Mouse (Mus musculus) CD4-positive, CD25-positive, alpha-beta regulatory T cell, adult 4 months (primary cell): ENCODE measurements around the gene Ftsj3. TPM values are rescaled to one million over a fixed set of nuclear protein-coding genes. Genes with fewer than 3 reads are reported as not detected.
A peak's percentile ranks its signal among the peaks of the same experiment; 100 is the strongest.
"Not testable (repeated sequence)": the region's sequence is repeated elsewhere in the genome, so short reads cannot be mapped to it uniquely, and the experiment has no call there.

Experiments used
- ATAC-seq: one replicate; pipeline ENCODE4 v1.8.0; 2017
- polyA plus RNA-seq, 2 experiments: library from polyadenylated mRNA; unstranded; fragments of 100-300 nt; shearing (Covaris generic); gene quantifications; one replicate each; pipeline ENCODE4 v1.2.1; 2017

Gene Ftsj3
- polyA plus RNA-seq, 2 experiments from 2014 or later, result 52.9 to 85.8 TPM

DNA sequence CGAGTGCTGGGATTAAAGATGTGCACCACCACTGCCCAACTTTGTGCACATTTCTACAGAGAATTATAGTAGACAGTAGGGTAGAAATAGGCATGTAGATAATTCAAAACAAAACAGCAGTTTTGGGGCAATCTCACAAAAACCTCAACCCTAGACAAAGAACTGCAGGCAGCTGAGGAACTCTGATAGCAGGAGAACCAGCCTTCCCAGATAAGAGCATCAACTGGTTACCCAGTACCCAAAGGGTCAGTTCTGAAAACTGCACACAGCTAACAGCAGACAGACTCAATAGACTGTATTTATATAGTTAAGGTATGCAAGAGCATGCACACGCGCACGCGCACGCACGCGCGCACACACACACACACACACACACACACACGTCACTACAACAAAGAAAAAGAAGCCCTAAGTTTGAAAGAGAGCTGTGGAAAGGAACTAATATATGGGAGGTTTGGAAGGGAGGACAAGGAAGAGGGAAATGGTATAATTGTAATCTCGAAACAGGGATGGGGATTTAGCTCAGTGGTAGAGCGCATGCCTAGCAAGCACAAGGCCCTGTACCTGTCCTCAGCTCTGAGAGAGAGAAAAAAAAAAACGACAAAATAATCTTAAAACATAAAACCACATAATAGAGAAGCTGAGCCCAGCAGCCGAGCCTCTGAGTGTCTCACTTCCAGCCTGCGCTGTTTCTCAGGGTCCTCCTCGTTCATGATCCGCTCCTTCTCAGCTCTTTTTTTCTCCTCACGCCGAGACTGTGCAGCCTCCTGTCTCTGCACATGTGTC is 54.3 kb downstream of the Ftsj3 start:
- ATAC-seq, result peak; percentile 58

DNA sequence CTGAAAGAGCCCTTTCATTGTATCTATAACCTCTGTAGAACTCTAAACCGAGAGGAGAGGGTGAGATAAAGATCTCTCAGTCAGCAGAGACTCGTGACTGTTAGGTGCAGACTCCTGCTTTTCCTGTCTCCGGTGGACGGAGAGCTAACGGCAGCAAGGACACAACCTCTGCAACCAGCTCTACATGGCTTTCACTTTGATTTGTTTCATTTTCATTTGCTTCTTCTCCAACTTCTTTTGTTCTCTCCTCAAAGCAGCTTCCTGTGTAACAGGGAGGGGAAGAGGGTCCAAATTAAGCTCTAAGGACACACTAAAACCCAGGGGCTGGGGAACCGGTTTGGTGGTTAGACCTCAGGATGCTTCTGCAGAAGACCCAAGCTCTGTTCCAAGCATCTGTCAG is 55.1 kb downstream of the Ftsj3 start:
- peak; percentile 50 for ATAC-seq

DNA sequence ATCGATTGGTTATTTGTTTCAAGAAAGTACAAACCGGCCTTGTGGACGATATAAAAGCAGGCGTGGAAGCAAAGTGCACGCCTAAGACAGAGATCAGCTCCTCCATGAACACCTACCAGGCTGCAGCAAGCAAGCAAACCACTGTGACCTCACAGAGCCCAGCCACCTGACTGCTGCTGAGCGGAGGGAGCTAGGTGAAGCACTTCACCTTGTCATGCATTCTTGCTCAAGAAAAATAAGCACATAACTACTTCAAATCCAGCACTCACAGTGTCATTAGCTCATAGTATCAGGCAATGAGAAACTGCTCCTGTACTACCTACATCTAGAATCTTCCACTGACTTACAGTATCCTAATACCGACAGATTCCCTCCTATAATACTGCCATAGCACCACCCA is 55.9 kb downstream of the Ftsj3 start:
- ATAC-seq, result not testable (repeated sequence)

Other genes starting within 250 kb of the Ftsj3 start
- gene Kcnh6, start 248.0 kb downstream of the Ftsj3 start, polyA plus RNA-seq, result under 1 TPM in 1 of 2 experiments, not detected in 1; 0.18 TPM
- gene Dcaf7, start 219.2 kb downstream of the Ftsj3 start, polyA plus RNA-seq, result 10 to 100 TPM; 23.9 to 26.4 TPM
- 10 to 100 TPM in 1 of 2 experiments, 1 to 10 TPM in 1; 7.4 to 18.0 TPM for gene Taco1, start 190.0 kb downstream of the Ftsj3 start, polyA plus RNA-seq
- 10 to 100 TPM; 30.1 to 37.1 TPM for gene Map3k3, start 171.5 kb downstream of the Ftsj3 start, polyA plus RNA-seq
- gene Gm10840, start 95.2 kb downstream of the Ftsj3 start, polyA plus RNA-seq, result not detected
- gene Limd2, start 95.2 kb downstream of the Ftsj3 start, polyA plus RNA-seq, result 100 to 1,000 TPM; 597 to 715 TPM
- 10 to 100 TPM; 34.5 to 40.0 TPM for gene Strada, start 53.9 kb downstream of the Ftsj3 start, polyA plus RNA-seq
- gene Ccdc47, start 39.7 kb downstream of the Ftsj3 start, polyA plus RNA-seq, result 10 to 100 TPM; 92.6 to 96.6 TPM
- gene Ddx42, start 39.2 kb downstream of the Ftsj3 start, polyA plus RNA-seq, result 100 to 1,000 TPM in 1 of 2 experiments, 10 to 100 TPM in 1; 84.7 to 135 TPM
- gene Psmc5, start 75 bp upstream of the Ftsj3 start, polyA plus RNA-seq, result 100 to 1,000 TPM; 161 to 197 TPM
- 10 to 100 TPM; 12.3 to 23.7 TPM for gene Smarcd2, start 16.9 kb upstream of the Ftsj3 start, polyA plus RNA-seq
- gene Tcam1, start 20.6 kb upstream of the Ftsj3 start, polyA plus RNA-seq, result under 1 TPM; 0.39 TPM
- gene Gh, start 45.8 kb upstream of the Ftsj3 start, polyA plus RNA-seq, result not detected
- gene Cd79b, start 58.7 kb upstream of the Ftsj3 start, polyA plus RNA-seq, result 10 to 100 TPM; 44.8 to 77.1 TPM
- under 1 TPM in 1 of 2 experiments, not detected in 1; 0.14 TPM for gene Scn4a, start 97.2 kb upstream of the Ftsj3 start, polyA plus RNA-seq
- under 1 TPM in 1 of 2 experiments, not detected in 1; 0.43 TPM for gene Prr29, start 109.4 kb upstream of the Ftsj3 start, polyA plus RNA-seq
- gene Icam2, start 132.0 kb upstream of the Ftsj3 start, polyA plus RNA-seq, result 100 to 1,000 TPM; 132 to 138 TPM
- 1 to 10 TPM; 1.3 to 2.3 TPM for gene Ern1, start 231.8 kb upstream of the Ftsj3 start, polyA plus RNA-seq